Mouse (Mus musculus): ENCODE measurements around the gene Cracr2a. TPM values are rescaled to one million over a fixed set of nuclear protein-coding genes. Genes with fewer than 3 reads are reported as not detected.

Gene Cracr2a
- polyA plus RNA-seq, 1 experiment from 2014 or later, result 0.79 TPM

GRCm38 (mm10) chr6:127717239-127718137, 156.3 kb downstream of the Cracr2a start:
- no peaks in the 10 kb centered on the region for H3K4me1 ChIP-seq (ENCODE audit: control insufficient read depth, insufficient read depth, low read length)
- 65% methylated on average over 21 of the region's 21 CpGs for WGBS
- peak; percentile 69 for ATAC-seq (replicated peaks; ENCODE audit: insufficient number of reproducible peaks, low FRiP score, low TSS enrichment, low read depth)
- H3K4me3 ChIP-seq (ENCODE audit: low read depth, low read length), result no peak overlapping the region
- DNase-seq (ENCODE audit: low spot score), result no peak
- no peaks in the 10 kb centered on the region for H3K27me3 ChIP-seq (ENCODE audit: control insufficient read depth, insufficient read depth, low read length)
- H3K36me3 ChIP-seq (replicated peaks; ENCODE audit: control insufficient read depth, insufficient read depth, low read depth, low read length), result no peaks in the 10 kb centered on the region
- no peaks in the 10 kb centered on the region for H3K9me3 ChIP-seq (replicated peaks; ENCODE audit: control insufficient read depth, low read length)
- no peak overlapping the region for H3K27ac ChIP-seq (replicated peaks; ENCODE audit: low read depth, low read length)
- no peak overlapping the region for H3K9ac ChIP-seq (replicated peaks; ENCODE audit: low read length)
- no peak overlapping the region for H3K4me2 ChIP-seq (ENCODE audit: low read depth, low read length)

GRCm38 (mm10) chr6:127719875-127720274, 158.7 kb downstream of the Cracr2a start:
- Histone ChIP-seq H3K9me3 (replicated peaks; ENCODE audit: control insufficient read depth, low read length) (no peaks in the 10 kb centered on the region), H3K4me1 (ENCODE audit: control insufficient read depth, insufficient read depth, low read length) (no peaks in the 10 kb centered on the region), H3K36me3 (replicated peaks; ENCODE audit: control insufficient read depth, insufficient read depth, low read depth, low read length) (no peaks in the 10 kb centered on the region), H3K27me3 (ENCODE audit: control insufficient read depth, insufficient read depth, low read length) (no peaks in the 10 kb centered on the region), H3K4me3 (ENCODE audit: low read depth, low read length) (no peak overlapping the region), H3K9ac (replicated peaks; ENCODE audit: low read length) (no peak overlapping the region), H3K27ac (replicated peaks; ENCODE audit: low read depth, low read length) (no peak overlapping the region), H3K4me2 (ENCODE audit: low read depth, low read length) (no peak overlapping the region)
- no peak for ATAC-seq (replicated peaks; ENCODE audit: insufficient number of reproducible peaks, low FRiP score, low TSS enrichment, low read depth)
- no peak for DNase-seq (ENCODE audit: low spot score)
- 91% methylated on average over 14 of the region's 14 CpGs for WGBS

DNA sequence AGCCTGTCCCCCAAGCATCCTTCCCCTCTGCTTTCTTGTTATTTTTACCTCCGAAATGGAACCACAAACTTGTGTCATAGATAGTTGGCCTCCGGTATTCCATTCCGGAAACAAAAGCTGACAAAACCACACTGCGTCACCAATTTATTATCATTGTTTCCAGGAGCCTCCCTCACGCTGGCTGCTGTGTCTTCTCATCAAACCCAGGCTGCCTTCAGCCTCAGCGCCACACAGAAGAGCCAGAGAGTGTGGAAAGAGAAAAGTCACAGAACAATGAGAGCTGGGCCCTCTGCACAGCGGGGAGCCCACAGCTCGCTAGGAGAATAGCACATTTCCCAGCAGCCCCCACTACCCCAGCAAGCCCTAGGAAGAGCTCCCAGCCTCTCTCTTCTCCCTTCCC, 162.0 kb downstream of the Cracr2a start:
- Histone ChIP-seq H3K4me1 (ENCODE audit: control insufficient read depth, insufficient read depth, low read length) (no peaks in the 10 kb centered on the region), H3K27me3 (ENCODE audit: control insufficient read depth, insufficient read depth, low read length) (no peaks in the 10 kb centered on the region), H3K4me3 (ENCODE audit: low read depth, low read length) (no peak overlapping the region), H3K27ac (replicated peaks; ENCODE audit: low read depth, low read length) (no peak overlapping the region), H3K4me2 (ENCODE audit: low read depth, low read length) (no peak overlapping the region), H3K9me3 (replicated peaks; ENCODE audit: control insufficient read depth, low read length) (no peaks in the 10 kb centered on the region), H3K9ac (replicated peaks; ENCODE audit: low read length) (no peak overlapping the region), H3K36me3 (replicated peaks; ENCODE audit: control insufficient read depth, insufficient read depth, low read depth, low read length) (no peaks in the 10 kb centered on the region)
- no peak for DNase-seq (ENCODE audit: low spot score)
- no peak for ATAC-seq (replicated peaks; ENCODE audit: insufficient number of reproducible peaks, low FRiP score, low TSS enrichment, low read depth)
- 42% methylated on average over 8 of the region's 8 CpGs for WGBS

Other genes starting within 250 kb of the Cracr2a start
- gene Parp11, start 114.5 kb upstream of the Cracr2a start, polyA plus RNA-seq (2014; fragmentation: Nextera tagmentation; extraction: Ambion mirVana), result 40.5 and 43.6 TPM in 2 replicates
- 4.6 and 5.8 TPM in 2 replicates for gene Prmt8, start 208.1 kb downstream of the Cracr2a start, polyA plus RNA-seq (2014; fragmentation: Nextera tagmentation; extraction: Ambion mirVana)